Mouse (Mus musculus): Measurements from ENCODE around the gene Polr1a.

DNA sequence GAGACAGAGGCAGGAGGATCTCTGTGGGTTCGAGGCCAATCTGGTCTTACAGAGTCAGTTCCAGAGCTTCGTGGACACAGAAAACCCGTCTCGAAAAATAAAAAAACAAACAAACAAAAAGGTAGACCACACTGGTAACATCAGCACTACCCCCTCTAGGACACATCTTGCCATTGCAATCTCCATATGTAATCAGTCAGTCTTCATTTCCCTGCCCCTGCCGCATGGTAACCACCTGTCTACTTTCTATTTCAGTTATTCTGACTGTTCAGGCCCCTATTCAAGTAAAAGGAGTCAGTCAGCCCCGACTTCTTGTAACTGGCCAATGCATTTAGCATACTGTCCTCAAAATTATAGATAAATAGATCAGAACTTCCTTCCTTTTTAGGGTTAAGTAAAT, 987 bp downstream of the Polr1a start:
- no peak for TF ChIP-seq CTCF (IDR thresholded peaks at IDR 0.05; ENCODE audit: control insufficient read depth, insufficient read depth, insufficient read length)
- TF ChIP-seq MAX (IDR thresholded peaks at IDR 0.05), result no peak
- no peak for TF ChIP-seq CEBPB (IDR thresholded peaks at IDR 0.05; ENCODE audit: low read depth)
- TF ChIP-seq USF1 (IDR thresholded peaks at IDR 0.05; ENCODE audit: low read depth), result no peak
- no peak for TF ChIP-seq MYOG (IDR thresholded peaks at IDR 0.05; ENCODE audit: control insufficient read depth, extremely low read depth, insufficient read length)
